ENCODE assay signal across 18 mouse cellular contexts in genomic region chr7:99177386-99177785, GRCm38 (mm10). TPM values are rescaled to one million over a fixed set of nuclear protein-coding genes. Genes with fewer than 3 reads are reported as not detected.
A peak's percentile ranks its signal among the peaks of the same experiment; 100 is the strongest.
DNase-seq lines count a peak whose midpoint lies in the region; ATAC-seq and TF ChIP-seq lines count a peak whose summit lies in the region.
"Had no signal": no experiment of that assay in that cellular context is flagged by ENCODE, and none has a peak within 500 bp of the region (broad histone marks: within the 10 kb centered on the region; RNA-seq: fewer than 3 reads in every experiment).

No protein-coding gene starts in this region.

- H3K4me3 ChIP-seq in layer of hippocampus, adult 2 months: peak overlapping the region; percentile 30
- H3K4me3 ChIP-seq in brown adipose tissue, adult 24 weeks (ENCODE audit: insufficient read depth, low read depth, low read length): peak overlapping the region; percentile 52
- no peak overlapping the region for H3K4me3 ChIP-seq in forebrain, embryonic 12.5 days (replicated peaks)
- H3K4me3 ChIP-seq: embryonic facial prominence, embryonic 13.5 days; forebrain, embryonic 13.5 days; heart, embryonic 12.5 days; hindbrain, embryonic 15.5 days had no signal

- TF ChIP-seq CTCF in layer of hippocampus, adult 2 months (conservative IDR thresholded peaks at IDR 0.05): no peak

- H3K27me3 ChIP-seq in forebrain, embryonic 12.5 days: peaks cover 13% of the 10 kb centered on the region; the same call in 1 of the 2 replicates
- H3K27me3 ChIP-seq: hindbrain, embryonic 15.5 days had no signal

- H3K4me2 ChIP-seq in forebrain, embryonic 12.5 days: no peak overlapping the region
- H3K4me2 ChIP-seq: embryonic facial prominence, embryonic 13.5 days; forebrain, embryonic 13.5 days; heart, embryonic 12.5 days; hindbrain, embryonic 15.5 days had no signal

- ATAC-seq in forebrain, embryonic 12.5 days (ENCODE audit: low FRiP score): no peak
- ATAC-seq: forebrain, embryonic 13.5 days; forebrain, postnatal 0 days had no signal

- DNase-seq in layer of hippocampus, adult 2 months (ENCODE audit: low spot score in 2 of 2): peak in 1 of 2 experiments; percentile 55
- DNase-seq in layer of hippocampus, postnatal 10 days (ENCODE audit: low spot score in 2 of 2): no peak
- DNase-seq in right cerebral cortex, adult 2 months (ENCODE audit: low spot score in 2 of 2): peak; percentile 48
- DNase-seq in right cerebral cortex, postnatal 25 days: no peak
- DNase-seq in telencephalon, adult 2 months (ENCODE audit: low read depth, low spot score): peak; percentile 35
- DNase-seq: adrenal gland, adult 2 months; adrenal gland, postnatal 25 days; cerebellum, adult 11 months; cerebellum, adult 9-10 months; cerebellum, postnatal 36 days; forebrain, postnatal 0 days; gastrocnemius, postnatal 14 days had no signal

- H3K27ac ChIP-seq in layer of hippocampus, adult 2 months: 0 out of 2 replicates have a peak overlapping the region, but pooled peaks have one; percentile 6
- peak overlapping the region; percentile 47; the same call in 1 of the 2 replicates for H3K27ac ChIP-seq in brown adipose tissue, adult 24 weeks (replicated peaks; ENCODE audit: low read depth, low read length)
- H3K27ac ChIP-seq in forebrain, embryonic 12.5 days: no peak overlapping the region
- H3K27ac ChIP-seq: embryonic facial prominence, embryonic 13.5 days; forebrain, embryonic 13.5 days; hindbrain, embryonic 15.5 days had no signal

- peaks cover 2% of the 10 kb centered on the region; the same call in 1 of the 2 replicates for H3K4me1 ChIP-seq in brown adipose tissue, adult 24 weeks (ENCODE audit: control insufficient read depth, insufficient read depth, insufficient read length, low read length)
- H3K4me1 ChIP-seq in forebrain, embryonic 12.5 days: peaks cover 7% of the 10 kb centered on the region; the same call in 1 of the 2 replicates

- 75% methylated on average over 5 of the region's 5 CpGs for WGBS in forebrain, embryonic 12.5 days

- no peaks in the 10 kb centered on the region for H3K36me3 ChIP-seq in forebrain, embryonic 12.5 days (replicated peaks)
- H3K36me3 ChIP-seq: embryonic facial prominence, embryonic 13.5 days; heart, embryonic 12.5 days; hindbrain, embryonic 15.5 days had no signal

- H3K9ac ChIP-seq in forebrain, embryonic 12.5 days: no peak overlapping the region
- H3K9ac ChIP-seq: embryonic facial prominence, embryonic 13.5 days; forebrain, embryonic 13.5 days; forebrain, postnatal 0 days; heart, embryonic 12.5 days; hindbrain, embryonic 15.5 days had no signal

- H3K9me3 ChIP-seq in forebrain, embryonic 12.5 days: no peaks in the 10 kb centered on the region
- H3K9me3 ChIP-seq: embryonic facial prominence, embryonic 13.5 days; forebrain, embryonic 13.5 days; heart, embryonic 12.5 days; hindbrain, embryonic 15.5 days had no signal

RNA-seq across cellular contexts. Expression of gene Dgat2, which starts 5.1 kb away (rescaled TPM):
- total RNA-seq in layer of hippocampus, adult 2 months (2021): 100 to 1,000 TPM; 111 TPM
- total RNA-seq in layer of hippocampus, postnatal 10 days (2021): 10 to 100 TPM; 77.9 to 82.9 TPM
- 1,082 and 1,581 TPM in 2 replicates for polyA plus RNA-seq in brown adipose tissue, adult 24 weeks (2012; ENCODE audit: insufficient read depth, insufficient read length, missing spikeins)
- 8.4 and 8.6 TPM in 2 replicates for polyA plus RNA-seq in forebrain, embryonic 12.5 days (2016; fragmentation: Nextera tagmentation; extraction: Ambion mirVana)

RNA-seq across cellular contexts. Expression of gene Uvrag, which starts 36.4 kb away (rescaled TPM):
- total RNA-seq in layer of hippocampus, adult 2 months (2021): 10 to 100 TPM; 48.9 to 52.4 TPM
- total RNA-seq in layer of hippocampus, postnatal 10 days (2021): 10 to 100 TPM; 37.6 to 41.0 TPM
- 11.5 and 12.4 TPM in 2 replicates for polyA plus RNA-seq in brown adipose tissue, adult 24 weeks (2012; ENCODE audit: insufficient read depth, insufficient read length, missing spikeins)
- 14.8 and 16.1 TPM in 2 replicates for polyA plus RNA-seq in forebrain, embryonic 12.5 days (2016; fragmentation: Nextera tagmentation; extraction: Ambion mirVana)

Comparison
In these comparisons a context has a peak if more than half of its experiments do, and no peak if none do; other contexts are left out.
1. DNase-seq: peak in right cerebral cortex, adult 2 months (2 of 2) and telencephalon, adult 2 months (single experiment); none in layer of hippocampus, postnatal 10 days (0 of 2) and right cerebral cortex, postnatal 25 days (single experiment).